Mouse (Mus musculus) cortical plate, adult 2 months (tissue): ENCODE data around the gene Il1f5.

Experiments used
- CTCF ChIP-seq: fragments of 200-500 bp; IDR thresholded peaks from 2 replicates; pipeline ENCODE4 v1.5.1; 2011; ENCODE audit warnings: mild to moderate bottlenecking, control low read depth, low read length; ENCODE audit not compliant: insufficient read depth; ENCODE audit errors: extremely low read depth
- POLR2A ChIP-seq: fragments of 200-500 bp; IDR thresholded peaks from 2 replicates; pipeline ENCODE4 v1.6.1; 2011; ENCODE audit warnings: mild to moderate bottlenecking, low read length, control low read depth; ENCODE audit not compliant: insufficient read depth; ENCODE audit errors: extremely low read depth

DNA sequence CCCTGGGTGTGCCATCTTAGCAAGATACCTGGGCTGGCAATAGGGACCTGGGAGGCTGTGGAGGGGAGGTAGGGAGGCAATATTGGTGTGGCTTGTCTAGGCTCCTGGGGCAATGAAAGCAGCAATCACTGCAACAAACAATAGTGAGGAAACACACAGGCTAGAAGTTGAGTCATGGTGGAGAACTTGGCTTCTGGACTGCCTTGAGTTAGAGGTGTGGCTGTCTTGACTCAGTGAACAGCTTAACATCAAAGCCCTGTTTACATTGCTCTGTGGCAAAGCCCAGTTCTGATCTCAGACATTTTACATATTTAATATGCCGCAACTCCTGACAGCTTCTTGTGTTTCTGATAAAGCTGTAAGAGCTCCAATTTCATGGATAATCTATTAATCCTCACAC is 9.3 kb upstream of the Il1f5 start:
- TF ChIP-seq CTCF (no peak), POLR2A (no peak)
